Mouse (Mus musculus) thymus, postnatal 4 days (tissue): ENCODE data around the gene Txndc2.
A peak's percentile ranks its signal among the peaks of the same experiment; 100 is the strongest.
"Not testable (repeated sequence)": the region's sequence is repeated elsewhere in the genome, so short reads cannot be mapped to it uniquely, and the experiment has no call there.

Source experiments
- DNase-seq: peaks from one replicate; pipeline ENCODE4 v3.0.0; 2021

Txndc2 gene

DNA sequence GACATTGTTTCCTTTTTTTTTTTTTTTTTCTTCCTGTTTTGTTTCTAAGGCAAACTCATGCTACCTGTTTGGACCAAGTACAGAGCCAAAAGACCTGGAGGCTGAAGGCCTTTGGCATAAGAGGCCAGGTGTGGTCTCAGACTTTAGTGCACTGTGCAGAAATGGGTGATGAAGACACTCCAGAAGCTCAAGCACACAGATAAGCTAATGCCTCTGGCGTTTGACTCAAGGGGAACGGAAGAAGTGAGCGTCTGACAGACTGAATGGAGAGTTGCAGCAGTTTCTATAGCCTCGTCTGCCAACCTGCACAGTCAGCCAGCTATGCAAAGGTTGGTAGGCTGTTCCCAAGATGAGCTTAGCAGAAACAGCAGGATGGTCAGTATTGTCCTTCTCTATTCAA lies 13.6 kb upstream of the Txndc2 start:
- DNase-seq, result no peak

DNA sequence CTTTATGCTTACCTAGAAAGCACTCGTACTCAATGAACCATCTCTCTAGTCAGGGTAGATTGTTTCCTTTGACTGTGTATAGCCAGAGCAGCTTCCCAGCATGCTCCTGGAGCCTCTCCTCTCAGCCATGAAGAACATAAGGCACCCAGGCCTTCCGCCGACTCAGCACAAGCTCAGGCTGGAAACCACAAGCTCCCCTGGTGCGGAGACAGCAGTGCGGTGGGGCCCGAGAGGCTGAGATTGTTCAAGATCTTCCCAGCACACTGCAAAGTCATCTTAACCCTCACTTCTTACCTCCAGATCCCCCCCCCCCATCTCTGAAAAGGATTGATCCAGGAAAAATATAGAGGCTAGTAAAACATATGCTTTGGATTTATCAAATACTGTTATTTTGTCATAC lies 8.6 kb upstream of the Txndc2 start:
- peak; percentile 35 for DNase-seq

DNA sequence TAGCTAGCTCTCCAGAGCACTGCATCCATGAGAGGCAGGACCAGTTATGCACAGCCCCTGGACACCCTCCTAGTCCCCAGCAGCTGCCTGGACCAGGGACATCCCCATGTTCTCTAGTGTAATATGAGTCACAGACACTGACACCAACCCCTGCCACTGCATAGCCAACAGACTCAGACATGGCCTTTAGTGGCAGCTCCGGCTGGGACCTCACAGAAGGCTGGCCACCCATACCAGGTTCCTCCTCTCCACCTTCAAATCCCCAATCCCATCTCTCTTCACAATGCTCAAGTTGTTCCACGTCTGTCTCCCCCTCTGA lies 7.2 kb upstream of the Txndc2 start:
- no peak for DNase-seq

DNA sequence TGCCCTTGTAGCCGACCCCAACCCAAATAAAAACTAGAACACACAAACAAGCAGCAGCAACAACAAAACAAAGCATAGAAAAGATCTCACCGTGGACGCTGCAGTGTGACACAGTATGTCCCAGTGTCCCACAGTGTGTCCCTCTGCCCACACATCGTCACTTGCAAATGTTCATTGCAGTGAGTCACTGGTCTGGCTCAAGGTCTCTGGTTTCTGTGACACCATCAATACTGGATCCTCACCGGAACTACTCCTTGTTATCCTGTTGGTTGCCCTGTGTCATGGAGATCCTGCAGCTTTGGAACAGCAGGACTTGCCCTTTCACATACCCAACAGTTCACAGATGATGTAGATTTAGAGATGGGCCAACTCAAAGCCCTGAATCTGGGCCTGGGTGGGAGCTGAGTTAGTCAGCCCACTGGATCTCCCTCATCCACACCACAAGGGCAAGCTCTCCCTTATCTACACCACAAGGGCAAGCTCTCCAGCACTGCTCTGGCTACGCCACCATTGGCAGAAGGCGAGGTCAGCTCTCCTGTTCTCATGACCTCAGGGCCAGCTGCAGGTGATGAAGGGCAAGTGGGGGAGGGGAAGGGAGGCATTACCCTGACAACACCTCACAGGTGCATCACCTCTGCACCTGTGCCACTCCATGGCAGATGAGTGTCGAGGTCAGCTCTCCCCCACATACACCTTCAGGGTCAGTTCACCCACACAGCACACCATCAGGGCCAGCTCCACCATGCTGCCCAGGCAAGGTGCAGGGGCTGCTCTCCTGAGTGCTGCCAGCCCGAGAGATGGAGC lies 6.6 kb upstream of the Txndc2 start:
- DNase-seq, result no peak

DNA sequence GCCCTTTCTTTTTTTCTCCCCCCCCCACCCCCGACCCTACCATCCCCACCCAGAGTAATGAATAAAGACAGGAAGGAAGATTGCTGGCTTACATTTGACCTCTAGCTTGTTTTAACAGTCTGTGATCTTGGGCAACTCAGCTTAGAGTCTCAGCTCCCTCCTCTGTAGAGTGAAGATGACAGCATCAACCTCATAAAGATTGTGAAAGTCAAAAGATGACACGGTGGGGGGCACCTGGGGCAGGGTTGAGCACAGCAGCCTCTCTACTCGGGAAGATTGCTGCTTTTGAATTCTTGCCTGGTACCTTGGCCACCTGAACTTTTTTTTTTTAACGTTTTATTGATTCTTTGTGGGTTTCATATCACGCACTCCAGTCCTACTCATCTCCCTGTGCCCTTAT lies 6.0 kb upstream of the Txndc2 start:
- DNase-seq, result no peak

DNA sequence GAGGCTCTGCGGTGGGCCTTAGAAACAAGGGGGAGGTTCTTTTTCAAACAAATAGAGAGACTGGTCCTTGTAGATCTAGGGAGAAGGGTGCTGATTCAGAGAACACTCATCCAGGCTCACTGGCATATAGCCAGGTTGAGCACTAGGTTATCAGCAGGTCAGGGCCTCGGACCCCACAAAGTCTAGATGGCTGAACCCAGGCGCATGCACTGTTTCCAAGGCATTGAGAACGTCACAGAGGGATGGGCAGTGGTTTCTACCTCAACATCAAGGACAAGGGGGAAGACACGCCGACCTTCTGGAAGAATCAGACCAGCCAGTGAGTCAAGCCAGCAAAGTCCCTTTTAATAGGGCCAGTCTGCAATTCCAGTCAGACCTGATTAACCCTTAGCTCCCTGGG lies 5.3 kb upstream of the Txndc2 start:
- no peak for DNase-seq

DNA sequence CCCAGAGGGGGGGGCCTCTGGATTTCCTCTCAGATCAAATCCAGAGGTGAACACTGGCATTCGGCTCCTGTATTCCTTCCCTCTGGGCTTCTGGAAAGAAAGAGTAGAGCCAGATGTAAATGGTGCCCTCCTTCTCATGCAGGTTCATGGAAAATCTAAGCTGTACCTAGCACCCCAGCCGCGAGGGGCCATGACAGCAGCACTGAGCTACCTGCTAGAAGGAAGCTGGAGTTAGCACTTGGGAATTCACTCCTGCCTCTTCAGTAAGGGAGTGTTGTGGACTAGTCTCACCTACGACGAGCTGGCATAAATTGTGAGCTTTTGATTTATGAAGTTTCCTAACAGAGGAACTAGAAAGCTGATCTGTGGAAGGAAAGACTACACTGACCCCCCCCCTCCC lies 1.6 kb upstream of the Txndc2 start:
- no peak for DNase-seq

DNA sequence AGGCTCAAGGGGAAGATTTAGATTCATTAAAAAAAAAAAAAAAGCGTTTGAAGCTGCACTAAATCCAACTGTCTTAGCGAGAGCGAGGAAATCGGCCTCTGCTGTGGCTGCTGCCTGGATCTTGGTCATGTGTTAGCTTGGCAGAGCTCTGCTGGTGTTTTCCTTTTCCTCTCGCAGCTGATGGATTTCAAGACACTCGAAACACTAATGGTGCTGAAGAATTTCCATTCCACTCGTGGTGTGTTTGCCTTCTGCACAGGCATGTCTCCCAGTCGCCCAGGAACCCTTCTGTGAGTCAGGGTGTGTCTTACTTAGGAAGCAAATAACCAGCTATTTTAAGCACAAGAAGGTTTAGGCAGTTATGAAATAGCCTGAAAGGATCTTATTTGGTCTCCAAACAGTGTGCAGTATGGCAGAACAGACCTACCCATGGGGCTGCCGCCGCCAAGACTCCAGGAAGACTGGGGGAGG lies 1.1 kb upstream of the Txndc2 start:
- no peak for DNase-seq

DNA sequence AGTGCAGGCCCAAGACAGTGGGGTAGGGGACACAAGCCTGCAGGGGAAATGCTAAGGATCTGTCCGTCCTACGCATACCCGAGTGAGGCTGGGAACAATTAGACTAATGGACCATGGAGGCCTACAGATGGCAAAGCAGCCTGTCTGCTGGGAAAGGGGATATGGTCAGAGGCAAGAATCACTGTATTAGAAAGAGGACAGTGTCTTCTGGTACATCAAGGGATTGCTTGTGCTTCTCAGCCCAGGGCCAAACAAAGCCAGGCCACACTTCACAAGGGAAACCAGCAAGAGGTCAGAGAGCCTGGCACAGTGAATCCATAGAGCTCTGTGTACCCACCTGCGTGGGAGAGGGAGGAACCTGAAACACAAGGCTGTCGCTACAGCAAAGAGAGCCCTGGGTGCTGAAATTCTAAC lies 617 bp upstream of the Txndc2 start:
- DNase-seq, result no peak

DNA sequence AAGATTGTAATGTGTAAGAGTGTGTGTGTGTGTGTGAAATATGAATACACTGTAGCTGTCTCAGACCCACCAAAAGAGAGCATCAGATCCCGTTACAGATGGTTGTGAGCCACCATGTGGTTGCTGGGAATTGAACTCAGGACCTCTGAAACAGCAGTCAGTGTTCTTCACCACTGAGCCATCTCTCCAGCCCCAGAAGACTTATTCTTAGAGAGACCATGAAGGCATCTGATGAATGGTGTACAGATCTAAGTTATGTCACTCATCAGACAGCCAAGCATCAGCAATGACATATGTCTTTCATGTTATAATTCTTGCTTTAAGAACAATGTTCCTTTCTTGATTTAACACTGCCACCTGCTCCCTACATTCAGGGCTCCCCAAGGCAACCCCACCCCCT lies 2.8 kb downstream of the Txndc2 start:
- DNase-seq, result no peak

DNA sequence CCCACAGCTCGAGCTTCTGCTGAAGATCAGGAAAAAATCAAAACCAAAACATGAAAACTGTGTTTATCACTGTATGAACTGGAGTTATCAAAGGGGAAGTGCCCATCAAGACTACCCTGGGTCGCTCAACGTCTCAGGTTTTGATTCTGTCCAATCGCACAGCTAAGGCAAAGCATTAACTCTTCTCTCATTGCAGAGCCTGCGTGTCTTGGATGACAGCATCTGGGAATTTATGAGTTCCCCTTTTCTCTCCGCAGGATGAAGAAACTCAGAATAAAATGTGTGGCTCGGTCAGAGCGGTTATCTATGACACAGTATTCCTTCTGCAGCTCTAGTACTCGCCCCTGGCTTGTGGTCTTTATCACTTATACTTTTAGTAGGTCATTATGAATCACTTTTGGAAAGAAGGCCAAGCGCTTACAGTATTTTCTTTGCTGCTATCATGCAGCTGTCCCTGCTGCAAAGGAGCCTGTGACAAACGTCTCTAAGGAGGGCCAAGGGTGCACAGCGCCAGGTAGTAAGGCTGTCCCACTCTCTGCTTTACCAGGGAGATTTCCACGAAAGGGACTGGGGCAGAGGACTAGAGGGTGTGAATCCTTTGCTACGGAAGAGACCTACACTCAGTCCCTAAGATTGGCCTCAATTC lies 6.1 kb downstream of the Txndc2 start:
- no peak for DNase-seq

DNA sequence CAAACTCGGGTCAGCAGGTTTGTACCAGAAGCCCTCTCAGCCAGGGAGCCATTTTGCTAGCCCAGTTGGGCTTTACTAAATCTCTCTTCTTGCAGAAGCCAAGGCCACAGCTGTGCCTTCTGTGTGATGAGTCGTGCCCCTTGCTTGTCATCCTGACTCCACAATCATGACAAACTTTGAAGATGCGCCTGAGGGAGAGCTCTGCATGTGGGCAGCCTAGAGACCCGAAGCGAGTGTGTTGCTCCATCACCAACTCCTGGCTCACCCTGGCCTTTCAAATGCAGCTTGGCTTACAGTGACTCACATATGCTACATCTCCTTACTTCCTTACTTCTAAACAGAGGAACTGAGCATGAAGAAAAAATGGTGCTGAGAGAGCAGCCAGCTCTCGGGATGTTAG lies 12.0 kb downstream of the Txndc2 start:
- no peak for DNase-seq

DNA sequence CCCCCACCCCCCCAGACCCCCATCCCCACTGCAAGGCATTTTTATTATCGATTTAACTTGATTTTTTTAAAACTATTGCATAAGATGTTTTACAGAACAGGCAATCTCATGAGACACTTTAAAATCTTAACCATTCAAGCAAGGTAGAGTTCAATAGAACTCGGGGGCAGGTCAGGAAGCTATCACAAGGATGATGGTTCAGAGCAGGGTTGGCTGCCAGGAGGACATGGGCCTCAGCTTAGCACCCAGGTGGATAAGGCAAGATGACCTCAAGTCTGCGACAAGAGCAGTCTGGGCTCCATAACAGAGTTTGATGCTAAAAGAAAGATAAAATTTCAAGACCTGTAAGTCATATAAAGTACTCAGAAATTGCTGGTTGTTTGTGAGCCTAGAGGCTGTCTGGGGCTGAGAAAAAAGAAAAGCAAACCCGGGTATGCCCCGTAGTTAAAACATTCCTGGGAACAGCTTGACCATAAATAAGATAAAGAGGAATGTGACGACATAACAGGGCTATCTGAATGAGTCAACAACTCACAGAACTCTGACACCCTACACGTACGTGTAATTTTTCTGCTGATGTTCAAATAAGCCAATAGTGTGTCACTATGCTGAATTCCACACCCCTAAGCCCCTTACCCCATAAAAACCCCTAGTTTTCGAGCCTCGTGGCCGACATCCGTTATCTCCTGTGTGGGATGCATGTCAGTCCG lies 13.0 kb downstream of the Txndc2 start:
- DNase-seq, result not testable (repeated sequence)

DNA sequence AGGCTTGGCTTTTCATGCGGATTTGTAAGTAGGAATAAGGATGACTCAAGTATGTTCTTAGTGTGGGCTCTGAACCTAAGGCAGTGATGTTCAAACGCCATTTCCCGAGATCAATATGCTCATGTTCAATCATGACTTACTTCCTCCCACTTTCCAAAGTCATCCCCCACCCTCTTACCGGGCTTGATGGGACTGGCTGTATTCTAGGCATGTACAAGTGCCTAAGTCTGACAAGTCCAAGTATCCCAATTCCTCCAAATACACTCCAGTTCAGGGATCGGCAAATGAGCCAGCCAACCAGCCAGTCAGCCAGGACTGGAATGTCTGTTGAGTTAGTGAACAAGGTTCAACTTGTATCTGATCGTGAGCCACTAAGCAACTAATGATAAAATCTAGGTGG lies 15.7 kb downstream of the Txndc2 start:
- DNase-seq, result peak; percentile 1

DNA sequence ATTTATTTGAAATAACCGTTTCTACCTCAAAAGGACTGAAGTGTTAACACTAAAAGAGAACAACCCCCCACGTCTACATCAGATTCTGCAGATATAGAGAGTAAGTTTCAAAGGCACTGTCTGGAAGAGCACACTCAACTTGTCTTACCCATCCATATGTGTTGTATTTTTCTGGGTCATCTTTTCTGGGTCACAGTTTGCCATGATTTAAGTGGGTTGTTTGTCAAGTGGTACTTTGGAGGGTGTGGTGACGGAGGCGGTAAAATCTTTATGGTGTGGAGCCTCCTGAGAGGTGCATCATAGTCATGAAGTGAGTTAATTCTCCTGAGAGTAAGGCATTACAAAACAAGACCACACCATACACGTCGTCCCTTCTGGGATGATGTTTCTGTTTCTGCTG lies 16.4 kb downstream of the Txndc2 start:
- DNase-seq, result peak; percentile 5

DNA sequence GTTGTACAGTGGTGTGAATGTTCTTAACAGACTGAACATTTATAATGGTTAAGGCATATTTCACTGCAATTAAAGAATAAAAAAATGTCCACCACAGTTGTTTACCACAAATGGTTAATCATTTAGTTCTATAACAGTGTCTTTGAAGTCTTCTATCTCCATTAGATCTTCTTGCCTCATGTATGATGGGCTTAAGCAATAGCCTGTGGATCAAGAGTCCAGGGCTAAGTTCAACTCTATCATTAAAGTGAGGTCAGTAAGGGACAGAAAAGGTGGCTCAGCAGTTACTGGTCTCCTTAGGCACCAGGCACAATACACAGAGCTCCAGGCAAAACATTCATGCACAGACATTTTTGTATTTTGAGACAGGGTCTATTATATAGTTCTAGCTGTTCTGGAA lies 18.8 kb downstream of the Txndc2 start:
- no peak for DNase-seq

DNA sequence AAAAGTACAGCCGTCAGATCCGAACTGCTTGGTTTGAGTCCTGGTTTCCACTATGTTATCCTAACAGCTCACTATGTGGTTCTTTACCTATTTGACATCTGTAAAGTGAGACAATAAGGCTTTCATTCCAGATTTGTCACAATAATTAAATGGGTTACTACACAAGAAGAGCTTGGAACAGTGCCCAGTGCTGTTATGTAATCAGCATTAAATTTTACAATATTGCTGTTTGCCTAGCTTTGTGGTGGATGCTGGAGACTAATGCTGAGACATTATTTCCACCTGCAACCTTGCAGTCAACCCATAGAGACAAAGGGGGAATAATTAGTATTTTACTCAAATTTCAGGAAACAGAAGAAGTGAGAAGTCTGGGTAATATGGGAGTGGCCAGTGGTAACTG lies 23.5 kb downstream of the Txndc2 start:
- DNase-seq, result no peak

DNA sequence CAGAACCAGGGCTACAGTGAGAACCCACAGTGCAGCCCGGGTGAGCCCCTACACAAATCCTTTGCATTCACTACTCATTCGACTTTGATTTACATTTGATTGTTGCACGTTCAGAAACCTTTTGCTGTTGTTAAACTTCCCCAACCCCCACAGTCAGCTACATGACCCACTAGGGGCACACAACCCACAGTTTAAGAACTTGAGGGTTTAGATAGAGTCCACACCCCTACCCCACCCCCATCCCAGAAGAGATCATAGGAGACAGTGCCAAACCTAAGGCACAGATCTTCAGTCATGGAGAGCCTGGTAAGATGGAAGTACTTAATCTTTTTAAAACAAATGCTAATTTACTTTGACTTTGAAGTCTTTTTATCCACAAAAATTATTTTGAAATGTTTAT lies 26.3 kb downstream of the Txndc2 start:
- DNase-seq, result no peak

DNA sequence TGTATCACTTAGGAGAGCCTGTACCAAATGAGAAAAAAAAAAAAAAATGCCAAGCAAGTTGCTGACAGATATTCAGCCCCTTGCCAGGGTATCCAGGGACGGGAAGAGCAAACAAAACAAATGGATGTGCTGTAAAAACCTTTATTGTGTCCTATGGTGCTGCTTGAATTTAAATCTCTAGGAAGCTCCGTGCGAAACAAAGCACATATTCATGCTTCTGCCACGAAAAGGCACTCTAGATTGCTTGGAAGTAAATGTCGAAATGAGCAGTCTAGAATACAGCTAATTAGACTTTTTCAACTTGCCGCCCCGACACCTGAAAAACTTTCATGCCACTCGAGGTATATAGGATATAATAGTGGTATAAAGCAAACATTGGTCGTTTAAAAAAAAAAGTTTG lies 27.5 kb downstream of the Txndc2 start:
- no peak for DNase-seq

DNA sequence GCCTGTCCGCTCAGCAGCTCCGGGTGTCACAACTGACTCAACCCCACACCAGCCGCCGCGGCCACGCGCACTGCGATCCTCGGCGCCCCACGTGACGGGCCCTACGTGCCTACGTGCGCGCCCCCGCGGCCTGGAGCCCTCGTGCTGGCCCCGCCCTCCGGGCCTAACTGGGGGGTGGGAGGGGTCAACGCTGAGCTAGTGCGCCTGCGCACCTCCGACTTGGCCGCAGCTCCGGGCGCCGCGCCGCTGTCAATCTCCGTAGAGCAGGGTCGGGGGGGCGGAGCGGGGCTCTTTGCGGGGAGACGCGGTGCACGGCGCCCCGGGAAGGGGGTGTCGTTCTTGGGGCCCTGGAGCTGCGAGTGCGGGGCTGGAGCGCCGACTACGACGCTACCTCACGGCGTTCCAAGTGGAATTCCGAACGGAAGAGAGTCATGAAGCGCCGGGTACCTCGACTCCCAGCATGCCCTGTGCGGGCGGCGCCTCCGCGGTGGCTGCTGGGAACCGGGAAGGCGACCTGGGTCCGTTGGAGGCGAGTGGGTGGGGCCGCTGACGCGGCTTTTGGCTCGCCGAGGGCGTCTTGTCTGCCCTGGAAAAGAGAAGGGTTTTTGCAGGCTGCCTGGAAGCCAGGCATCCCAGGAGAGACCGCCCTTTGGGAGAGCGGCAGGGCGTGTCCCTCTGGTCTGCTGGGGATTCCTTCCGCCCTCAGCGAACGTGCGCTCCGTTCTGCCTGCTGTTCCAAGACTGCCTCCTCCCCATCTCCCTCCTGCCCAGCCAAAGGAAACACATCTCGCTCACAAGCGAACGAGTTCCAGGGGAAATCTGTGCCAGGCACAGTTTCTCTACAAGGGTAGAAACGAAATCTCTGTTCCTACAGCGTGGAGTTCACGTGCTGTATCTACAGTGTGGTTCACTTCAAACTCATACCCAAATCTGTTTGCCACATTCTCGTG lies 28.2 kb downstream of the Txndc2 start, which contains the start of gene Vapa:
Gene Vapa (minus strand): TSS at position 93 of the 950 bp plus-strand sequence.
- peak; percentile 99 for DNase-seq

DNA sequence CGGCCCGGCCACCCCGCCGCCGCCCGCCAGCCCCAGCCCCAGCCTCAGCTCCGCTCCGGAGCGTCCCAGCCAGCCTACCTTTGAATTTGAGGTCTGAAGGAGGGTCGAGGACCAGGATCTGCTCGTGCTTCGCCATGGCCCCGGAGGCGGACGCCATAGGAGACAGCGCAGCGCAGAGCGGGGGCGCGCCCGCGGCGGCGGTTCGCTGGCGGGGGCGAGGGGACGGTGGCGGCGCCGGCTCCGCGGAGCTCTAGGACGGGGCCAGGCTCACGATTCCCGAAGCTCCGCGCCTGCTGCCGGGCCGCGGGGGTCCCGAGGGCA lies 28.9 kb downstream of the Txndc2 start:
- DNase-seq, result no peak

DNA sequence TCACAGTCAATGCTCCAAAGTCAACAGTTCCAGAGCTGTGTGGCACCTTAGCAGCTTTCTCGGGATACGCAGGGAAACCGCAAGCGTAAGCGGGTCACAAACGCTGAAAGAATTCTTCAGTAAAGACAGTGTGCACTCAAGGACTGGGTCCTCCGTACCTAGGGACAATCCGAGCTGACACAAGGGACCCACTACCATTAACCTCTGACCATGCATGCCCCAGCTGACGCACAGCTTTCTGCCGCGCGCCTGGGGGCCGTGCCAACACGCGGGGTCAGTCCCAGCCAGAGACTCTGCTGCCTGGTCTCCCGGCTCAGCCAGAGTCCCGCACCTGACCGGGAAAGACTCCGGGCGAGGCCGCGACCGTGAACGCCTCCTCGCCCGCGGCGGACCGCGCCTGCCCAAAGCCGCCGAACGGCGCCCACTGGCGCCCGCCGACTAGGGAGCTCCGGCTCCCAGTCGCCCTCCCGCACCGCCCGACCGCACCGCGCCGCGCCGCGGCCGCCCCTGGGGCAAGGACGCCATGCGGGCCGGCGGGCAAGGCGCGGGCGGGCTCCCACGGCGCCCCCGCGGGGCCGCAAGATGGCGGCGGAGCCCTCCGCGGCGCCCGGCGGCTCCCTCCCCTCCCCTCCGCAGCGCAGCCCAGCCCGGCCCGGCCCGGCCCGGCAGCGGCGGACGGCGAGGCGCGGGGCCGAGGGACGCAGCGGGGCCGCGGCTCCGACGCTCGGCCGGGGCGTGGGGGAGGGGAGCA lies 29.4 kb downstream of the Txndc2 start:
- DNase-seq, result peak; percentile 67
